Mouse (Mus musculus) urinary bladder, adult 2 months (tissue): ENCODE results near the gene 1700001K19Rik. TPM values are rescaled to one million over a fixed set of nuclear protein-coding genes. Genes with fewer than 3 reads are reported as not detected.
"Not testable (repeated sequence)": the region's sequence is repeated elsewhere in the genome, so short reads cannot be mapped to it uniquely, and the experiment has no call there.

Source experiments
- DNase-seq: peaks from one replicate; pipeline ENCODE4 v3.0.0; 2022; ENCODE audit warnings: low spot score
- polyA plus RNA-seq: library from polyadenylated mRNA; depleted of rRNA; stranded (reverse); fragments of >200 nt; gene quantifications from 2 replicates; pipeline ENCODE4 v1.2.3, GENCODE M21; 2012

Gene 1700001K19Rik
- polyA plus RNA-seq, 1 experiment, result not detected

DNA sequence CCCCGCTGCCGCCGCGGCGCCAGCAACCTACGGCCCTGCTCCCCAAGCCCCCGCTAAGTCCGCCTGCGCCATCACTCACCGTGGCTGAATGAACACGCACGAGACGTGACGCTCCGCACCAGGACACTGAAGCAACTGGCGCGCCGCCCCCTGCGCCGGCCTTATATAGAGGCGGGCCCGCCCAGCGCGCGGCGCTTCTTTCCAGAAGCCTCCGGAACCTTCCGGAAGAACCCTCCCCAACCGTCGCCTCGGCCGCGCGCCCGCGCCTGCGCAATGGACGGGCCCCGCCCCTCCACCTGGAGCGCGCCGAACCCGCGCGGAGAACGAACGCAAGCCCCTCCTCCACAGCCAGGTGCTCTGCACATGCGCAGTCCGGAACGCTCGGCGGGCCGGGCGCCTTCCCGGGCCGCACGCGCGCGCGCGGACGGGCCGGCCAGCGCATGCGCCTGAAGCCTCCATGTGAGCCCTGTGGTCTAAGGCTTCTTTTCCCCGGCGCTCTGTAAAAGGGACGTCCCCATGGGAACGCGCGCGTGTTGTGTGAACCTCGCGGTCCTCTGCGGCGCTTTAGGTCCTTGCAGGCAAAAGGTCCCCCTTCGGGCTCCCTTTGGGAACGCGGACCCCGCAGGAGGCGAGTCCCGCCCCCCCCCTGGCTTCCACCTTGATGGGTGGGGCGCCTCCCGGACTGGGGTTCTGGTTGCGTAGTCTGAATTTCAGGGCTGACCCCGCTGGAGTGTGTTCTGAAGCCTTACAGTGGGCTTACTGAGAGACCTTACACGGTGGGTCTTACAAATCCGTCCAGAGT lies 14.0 kb upstream of the 1700001K19Rik start:
- DNase-seq, result peak; percentile 100

- no peak for DNase-seq
These were observed 13.3 kb upstream of the 1700001K19Rik start for GRCm38 (mm10) chr12:110695676-110696171.

- DNase-seq, result not testable (repeated sequence)
These were observed 11.0 kb upstream of the 1700001K19Rik start for GRCm38 (mm10) chr12:110693378-110693777.

GRCm38 (mm10) chr12:110689919-110690643 lies 7.7 kb upstream of the 1700001K19Rik start:
- DNase-seq, result no peak

DNA sequence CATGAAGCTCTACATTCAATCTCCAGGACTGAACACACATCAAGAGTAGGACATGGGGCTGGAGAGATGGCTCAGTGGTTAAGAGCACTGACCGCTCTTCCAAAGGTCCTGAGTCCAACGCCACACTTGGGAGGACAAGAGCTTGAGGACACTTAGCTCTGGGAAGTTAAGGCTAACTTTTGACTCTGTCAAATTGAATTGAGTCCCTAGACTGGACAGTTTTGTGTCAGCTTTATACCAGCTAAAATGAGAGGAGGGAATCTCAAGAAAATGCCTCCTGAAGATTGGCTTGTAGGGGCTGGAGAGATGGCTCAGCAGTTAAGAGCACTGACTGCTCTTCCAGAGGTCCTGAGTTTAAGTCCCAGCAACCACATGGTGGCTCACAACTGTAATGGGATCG lies 6.5 kb upstream of the 1700001K19Rik start:
- DNase-seq, result not testable (repeated sequence)

- DNase-seq, result peak; percentile 61
These were observed 5.7 kb upstream of the 1700001K19Rik start for GRCm38 (mm10) chr12:110687894-110688734.

- DNase-seq, result no peak
These were observed 1.2 kb upstream of the 1700001K19Rik start for GRCm38 (mm10) chr12:110683580-110683979.

DNA sequence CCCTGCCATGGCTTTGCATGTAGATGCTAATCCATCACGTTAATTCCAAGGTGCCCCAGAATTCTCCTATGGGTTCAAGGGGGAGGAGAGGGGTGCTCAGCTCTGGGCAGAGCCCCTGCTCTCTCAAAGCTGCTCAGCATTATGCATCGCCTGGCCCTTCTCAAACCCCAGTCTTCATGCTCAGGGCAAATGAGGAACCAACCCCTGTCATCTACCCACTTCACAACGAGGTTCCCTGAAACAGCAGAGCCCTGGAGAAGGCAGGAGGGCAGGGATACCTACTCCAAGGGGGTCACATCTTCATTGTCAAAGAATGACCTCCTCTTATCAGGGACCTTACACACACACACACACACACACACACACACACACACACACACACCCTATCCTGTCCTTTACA lies 541 bp downstream of the 1700001K19Rik start:
- no peak for DNase-seq

DNA sequence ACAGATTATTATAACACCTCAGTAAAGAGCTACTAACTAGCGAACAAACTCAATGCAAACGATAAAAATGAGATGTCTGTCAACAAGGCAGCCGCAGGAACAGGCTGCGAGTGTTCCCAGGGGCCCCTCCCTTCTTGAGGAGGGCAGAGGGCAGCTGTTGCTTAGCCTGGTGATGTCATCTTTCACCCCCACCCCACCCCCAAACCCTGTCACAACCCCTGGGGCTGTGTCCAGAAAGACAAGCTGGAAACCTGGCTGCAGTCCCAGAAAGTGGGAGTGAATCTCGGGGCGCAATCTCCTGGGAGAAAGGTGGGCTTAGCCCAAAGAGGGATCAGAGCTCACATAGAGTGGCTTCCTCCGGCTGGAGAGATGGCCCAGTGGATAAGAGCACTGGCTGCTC lies 1.2 kb downstream of the 1700001K19Rik start:
- DNase-seq, result no peak

- no peak for DNase-seq
These were observed 8.2 kb downstream of the 1700001K19Rik start for GRCm38 (mm10) chr12:110674243-110674642.

DNA sequence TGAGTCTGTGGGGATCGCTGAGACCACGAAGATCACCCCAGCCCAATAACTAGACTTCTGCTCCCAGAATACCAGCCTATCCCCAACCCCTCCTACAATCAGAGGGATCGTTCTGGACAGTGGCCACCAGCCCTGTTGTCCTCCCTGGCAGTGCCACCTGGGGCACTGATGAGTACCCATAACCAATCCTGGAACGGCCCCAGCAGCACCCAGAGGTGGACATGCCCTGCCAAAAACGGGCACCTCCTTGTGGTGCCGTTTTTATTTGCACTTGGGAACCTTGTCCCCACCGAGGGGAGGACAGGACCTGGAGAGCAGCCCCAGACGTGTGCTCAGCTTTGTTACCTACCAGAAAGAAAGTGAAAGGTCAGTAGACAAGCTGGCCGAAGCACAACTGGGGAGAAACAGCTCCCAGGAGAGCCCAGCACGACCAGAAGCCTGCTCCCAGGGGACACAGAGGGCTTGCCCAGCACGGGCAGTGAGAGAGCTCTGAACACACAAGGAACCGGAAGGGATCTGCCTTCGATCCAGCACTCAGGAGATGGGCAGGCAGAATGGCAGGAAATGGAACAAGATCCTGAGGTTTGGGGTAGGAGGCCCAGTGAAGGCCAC lies 14.8 kb downstream of the 1700001K19Rik start:
- DNase-seq, result no peak

DNA sequence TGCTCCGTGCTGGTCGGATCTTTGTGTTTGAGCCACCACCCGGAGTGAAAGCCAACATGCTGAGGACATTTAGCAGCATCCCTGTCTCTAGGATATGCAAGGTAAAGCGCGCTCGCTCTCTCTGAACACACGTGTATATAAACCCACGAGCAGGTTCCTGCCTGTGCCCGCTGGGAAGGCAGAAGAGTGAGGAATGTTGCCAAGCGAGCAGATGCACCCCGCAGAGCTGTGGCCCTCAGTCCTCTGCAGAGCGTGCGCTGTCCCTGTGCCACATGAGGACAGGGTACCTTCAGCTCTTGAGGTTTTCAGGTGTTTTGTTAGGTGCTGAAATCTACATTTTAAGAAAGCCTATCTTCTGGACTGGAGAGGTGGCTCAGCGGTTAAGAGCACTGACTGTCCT lies 20.7 kb downstream of the 1700001K19Rik start:
- no peak for DNase-seq

DNA sequence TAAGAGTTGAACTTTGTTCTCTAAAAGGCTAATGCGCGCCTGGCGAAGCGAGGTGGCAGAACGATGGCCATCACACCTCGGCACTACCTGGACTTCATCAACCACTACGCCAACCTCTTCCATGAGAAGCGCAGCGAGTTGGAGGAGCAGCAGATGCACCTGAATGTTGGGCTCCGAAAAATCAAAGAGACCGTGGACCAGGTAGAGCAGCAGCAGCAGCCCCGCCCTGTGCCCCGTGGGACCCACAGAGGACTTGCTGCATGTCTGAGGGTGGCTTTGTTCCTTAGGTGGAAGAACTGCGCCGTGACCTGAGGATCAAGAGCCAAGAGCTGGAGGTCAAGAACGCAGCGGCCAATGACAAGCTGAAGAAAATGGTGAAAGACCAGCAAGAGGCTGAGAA lies 31.0 kb downstream of the 1700001K19Rik start:
- DNase-seq, result no peak

- no peak for DNase-seq
These were observed 32.2 kb downstream of the 1700001K19Rik start for GRCm38 (mm10) chr12:110650241-110650641.

GRCm38 (mm10) chr12:110637507-110638114 lies 44.8 kb downstream of the 1700001K19Rik start:
- no peak for DNase-seq

GRCm38 (mm10) chr12:110636293-110636692 lies 46.1 kb downstream of the 1700001K19Rik start:
- DNase-seq, result no peak

DNA sequence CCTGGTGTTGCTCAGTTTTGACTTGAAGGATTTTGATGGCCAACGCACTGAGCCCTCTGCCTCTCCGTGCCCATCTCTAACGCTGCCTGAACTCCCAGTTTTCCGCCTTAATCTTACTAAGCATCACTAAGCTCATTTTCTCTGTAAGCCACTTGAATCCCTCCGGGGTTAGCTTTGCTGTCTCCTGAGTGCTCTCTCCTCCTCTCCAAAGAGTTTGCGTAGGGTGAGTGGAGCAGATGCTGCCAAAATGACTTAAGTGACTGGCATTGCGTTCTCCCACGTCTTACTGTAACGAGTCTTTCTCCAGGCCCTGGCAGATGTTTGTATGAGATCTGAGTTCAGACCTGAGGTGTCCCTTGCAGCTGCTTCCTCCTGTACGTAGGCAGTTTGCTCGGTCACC lies 52.4 kb downstream of the 1700001K19Rik start:
- DNase-seq, result no peak
